Mouse (Mus musculus): Measurements from ENCODE around the gene Mphosph10. TPM values are rescaled to one million over a fixed set of nuclear protein-coding genes. Genes with fewer than 3 reads are reported as not detected.

Mphosph10 gene
- total and polyA plus RNA-seq, 3 experiments, result 77.6 to 290 (median 87.9) TPM

DNA sequence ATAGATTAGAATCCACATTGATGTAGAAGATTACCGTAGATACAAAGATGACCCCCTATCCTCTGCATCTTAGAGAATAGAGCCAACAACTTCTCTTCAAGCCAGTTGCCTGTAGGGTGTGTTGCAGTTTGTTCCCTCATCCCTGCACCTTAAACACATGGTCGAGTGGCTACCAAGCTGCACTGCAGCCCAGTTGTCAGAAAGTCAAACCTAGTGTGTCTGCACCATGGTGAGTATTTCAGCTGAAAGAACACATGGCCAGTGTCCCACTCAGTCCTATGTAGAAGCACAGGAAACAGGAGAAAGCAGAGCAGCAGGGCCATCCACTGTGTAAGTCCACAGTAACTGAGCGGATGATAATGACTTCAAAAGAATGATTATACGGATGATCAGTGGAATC lies 64.6 kb downstream of the Mphosph10 start:
- Histone ChIP-seq H3K36me3 (ENCODE audit: control insufficient read depth in 1 of 2, insufficient read depth in 2 of 2, low read length in 2 of 2) (no peaks in the 10 kb centered on the region), H3K9me3 (replicated peaks; ENCODE audit: insufficient read depth, low read length) (no peaks in the 10 kb centered on the region)
- TF ChIP-seq ZNF384 (IDR thresholded peaks at IDR 0.05; ENCODE audit: low read depth, low read length) (no peak), MAX (IDR thresholded peaks at IDR 0.05; ENCODE audit: low read length) (no peak), RAD21 (IDR thresholded peaks at IDR 0.05; ENCODE audit: low read depth, low read length) (no peak), MAZ (IDR thresholded peaks at IDR 0.05; ENCODE audit: low read depth, low read length) (no peak), ELF1 (IDR thresholded peaks at IDR 0.05; ENCODE audit: low read depth, low read length) (no peak)

DNA sequence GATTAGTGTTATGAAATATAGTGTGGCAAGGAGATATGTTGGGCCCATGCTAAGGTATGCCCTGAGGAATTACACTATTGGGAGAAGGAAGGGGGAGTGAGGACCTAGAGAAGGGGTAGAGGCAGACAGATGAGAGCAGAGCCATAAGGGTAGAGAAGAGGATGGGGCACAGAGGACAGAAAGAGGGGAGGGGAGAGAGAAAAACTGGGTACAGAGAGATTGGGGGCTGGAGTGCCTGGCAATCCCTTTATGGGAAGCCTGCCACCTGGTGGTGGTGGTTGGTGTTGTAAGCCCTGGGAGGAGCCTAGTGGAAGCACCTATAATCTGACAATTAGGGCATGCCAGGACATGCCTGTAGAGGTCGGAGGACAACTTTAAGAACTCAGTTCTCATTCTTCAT lies 65.2 kb downstream of the Mphosph10 start:
- H3K27ac ChIP-seq (ENCODE audit: control insufficient read depth, low read depth, low read length), result no peak overlapping the region

More for the DNA sequence above, 64.6 kb downstream of the Mphosph10 start:
- Histone ChIP-seq H3K27ac (ENCODE audit: control insufficient read depth, low read depth, low read length) (no peak overlapping the region), H3K9ac (ENCODE audit: control insufficient read depth, low read depth, low read length, poor library complexity, severe bottlenecking) (no peak overlapping the region), H3K4me1 (ENCODE audit: control insufficient read depth in 1 of 2, insufficient read depth in 2 of 2, low read length in 2 of 2) (no peaks in the 10 kb centered on the region), H3K4me3 (ENCODE audit: control insufficient read depth in 1 of 2, insufficient read depth in 1 of 2, low read depth in 2 of 2, low read length in 2 of 2) (no peak overlapping the region), H3K79me2 (ENCODE audit: control insufficient read depth, insufficient read depth, low read length, poor library complexity) (no peaks in the 10 kb centered on the region), H3K27me3 (ENCODE audit: control insufficient read depth in 1 of 2, insufficient read depth in 2 of 2, low read length in 2 of 2) (no peaks in the 10 kb centered on the region)
- DNase-seq (ENCODE audit: low read depth, low spot score), result no peak

More for the DNA sequence above, 65.2 kb downstream of the Mphosph10 start:
- Histone ChIP-seq H3K4me1 (ENCODE audit: control insufficient read depth in 1 of 2, insufficient read depth in 2 of 2, low read length in 2 of 2) (no peaks in the 10 kb centered on the region), H3K9ac (ENCODE audit: control insufficient read depth, low read depth, low read length, poor library complexity, severe bottlenecking) (no peak overlapping the region), H3K36me3 (ENCODE audit: control insufficient read depth in 1 of 2, insufficient read depth in 2 of 2, low read length in 2 of 2) (no peaks in the 10 kb centered on the region), H3K79me2 (ENCODE audit: control insufficient read depth, insufficient read depth, low read length, poor library complexity) (no peaks in the 10 kb centered on the region), H3K4me3 (ENCODE audit: control insufficient read depth in 1 of 2, insufficient read depth in 1 of 2, low read depth in 2 of 2, low read length in 2 of 2) (no peak overlapping the region), H3K9me3 (replicated peaks; ENCODE audit: insufficient read depth, low read length) (no peaks in the 10 kb centered on the region), H3K27me3 (ENCODE audit: control insufficient read depth in 1 of 2, insufficient read depth in 2 of 2, low read length in 2 of 2) (no peaks in the 10 kb centered on the region)
- peak; percentile 72 to 88 (median 78) for TF ChIP-seq CTCF (IDR thresholded peaks at IDR 0.05 in 2 of 3, conservative IDR thresholded peaks at IDR 0.05 in 1 of 3; ENCODE audit: control insufficient read depth in 1 of 3, insufficient read depth in 1 of 3, low read depth in 2 of 3, low read length in 3 of 3, poor library complexity in 1 of 3, severe bottlenecking in 1 of 3)
- peak; percentile 60 for TF ChIP-seq ZC3H11A (IDR thresholded peaks at IDR 0.05; ENCODE audit: low read depth, low read length)
- peak; percentile 93 for TF ChIP-seq SMC3 (IDR thresholded peaks at IDR 0.05; ENCODE audit: low read depth, low read length)
- TF ChIP-seq MYB (IDR thresholded peaks at IDR 0.05; ENCODE audit: low read depth, low read length), result no peak
- TF ChIP-seq RAD21 (IDR thresholded peaks at IDR 0.05; ENCODE audit: low read depth, low read length), result peak; percentile 66
- no peak for TF ChIP-seq USF2 (IDR thresholded peaks at IDR 0.05; ENCODE audit: borderline replicate concordance in 1 of 2, insufficient read depth in 1 of 2, low read depth in 1 of 2, low read length in 2 of 2)
- TF ChIP-seq ZMIZ1 (IDR thresholded peaks at IDR 0.05; ENCODE audit: low read depth, low read length), result no peak
- TF ChIP-seq CHD2 (IDR thresholded peaks at IDR 0.05; ENCODE audit: low read length), result no peak
- no peak for TF ChIP-seq TAL1 (IDR thresholded peaks at IDR 0.05; ENCODE audit: low read length)
- peak; percentile 76 for DNase-seq (ENCODE audit: low read depth, low spot score)

Other genes with a start within 250 kb of the Mphosph10 start
- not detected in 2 replicates for gene Trpm1, start 238.4 kb downstream of the Mphosph10 start, total RNA-seq (2012; rRNA removed)
- not detected for gene Trpm1, start 238.4 kb downstream of the Mphosph10 start, polyA plus RNA-seq (2012; ENCODE audit: insufficient read depth in 1 of 2, insufficient read length in 2 of 2, low read depth in 1 of 2, low replicate concordance in 2 of 2, missing spikeins in 1 of 2)
- 1.2 and 1.7 TPM in 2 replicates for gene Mtmr10, start 104.6 kb downstream of the Mphosph10 start, total RNA-seq (2012; rRNA removed)
- gene Mtmr10, start 104.6 kb downstream of the Mphosph10 start, polyA plus RNA-seq (2012; ENCODE audit: insufficient read depth in 1 of 2, insufficient read length in 2 of 2, low read depth in 1 of 2, low replicate concordance in 2 of 2, missing spikeins in 1 of 2), result 1 to 10 TPM in 1 of 2 experiments, not detected in 1; 2.4 TPM
- gene Fan1, start 18.2 kb downstream of the Mphosph10 start, total RNA-seq (2012; rRNA removed), result 2.9 and 3.1 TPM in 2 replicates
- gene Fan1, start 18.2 kb downstream of the Mphosph10 start, polyA plus RNA-seq (2012; ENCODE audit: insufficient read depth in 1 of 2, insufficient read length in 2 of 2, low read depth in 1 of 2, low replicate concordance in 2 of 2, missing spikeins in 1 of 2), result 1 to 10 TPM in 1 of 2 experiments, not detected in 1; 3.6 TPM
- gene Mcee, start 339 bp upstream of the Mphosph10 start, total RNA-seq (2012; rRNA removed), result 11.4 and 18.2 TPM in 2 replicates
- 10 to 100 TPM in 1 of 2 experiments, not detected in 1; 22.6 TPM for gene Mcee, start 339 bp upstream of the Mphosph10 start, polyA plus RNA-seq (2012; ENCODE audit: insufficient read depth in 1 of 2, insufficient read length in 2 of 2, low read depth in 1 of 2, low replicate concordance in 2 of 2, missing spikeins in 1 of 2)
- gene Apba2, start 109.4 kb upstream of the Mphosph10 start, total RNA-seq (2012; rRNA removed), result not detected in 2 replicates
- not detected for gene Apba2, start 109.4 kb upstream of the Mphosph10 start, polyA plus RNA-seq (2012; ENCODE audit: insufficient read depth in 1 of 2, insufficient read length in 2 of 2, low read depth in 1 of 2, low replicate concordance in 2 of 2, missing spikeins in 1 of 2)

Data from MEL (cell line).